Mouse (Mus musculus) midbrain, embryonic 16.5 days (tissue): ENCODE data around the gene Rabggtb. TPM values are rescaled to one million over a fixed set of nuclear protein-coding genes. Genes with fewer than 3 reads are reported as not detected.

ENCODE experiments used
- ATAC-seq: fragments of 200-750 bp; cut with Nextera tagmentation; 2 replicates; pipeline ENCODE4 v1.8.0; 2017; ENCODE audit warnings: moderate TSS enrichment
- H3K27ac ChIP-seq: fragments of 300-500 bp; sonication (generic); 2 replicates; pipeline ENCODE4 v1.5.1; 2014; ENCODE audit warnings: mild to moderate bottlenecking, low read length, mixed read lengths
- H3K27me3 ChIP-seq: fragments of 300-500 bp; sonication (generic); 2 replicates; pipeline ENCODE4 v1.6.1; 2014; ENCODE audit warnings: low read depth, low read length, mixed read lengths; ENCODE audit not compliant: control insufficient read depth, insufficient read depth
- H3K36me3 ChIP-seq: fragments of 300-500 bp; sonication (generic); 2 replicates; pipeline ENCODE4 v1.6.1; 2014; ENCODE audit warnings: mild to moderate bottlenecking, low read length, moderate library complexity, mixed read lengths; ENCODE audit not compliant: control insufficient read depth, insufficient read depth
- H3K4me1 ChIP-seq: fragments of 300-500 bp; sonication (generic); 2 replicates; pipeline ENCODE4 v1.6.1; 2014; ENCODE audit warnings: mild to moderate bottlenecking, low read length, mixed read lengths; ENCODE audit not compliant: control insufficient read depth, insufficient read depth
- H3K4me2 ChIP-seq: fragments of 300-500 bp; sonication (generic); 2 replicates; pipeline ENCODE4 v1.6.1; 2014; ENCODE audit warnings: mild to moderate bottlenecking, low read length, mixed read lengths
- H3K4me3 ChIP-seq: fragments of 300-500 bp; sonication (generic); 2 replicates; pipeline ENCODE4 v1.5.1; 2014; ENCODE audit warnings: low read depth, mild to moderate bottlenecking, low read length, moderate library complexity, mixed read lengths
- H3K9ac ChIP-seq: fragments of 300-500 bp; sonication (generic); 2 replicates; pipeline ENCODE4 v1.6.1; 2014; ENCODE audit warnings: low read depth, low read length, mixed read lengths
- H3K9me3 ChIP-seq: fragments of 300-500 bp; sonication (generic); replicated peaks from 2 replicates; pipeline ENCODE4 v1.6.1; 2014; ENCODE audit warnings: mild to moderate bottlenecking, low read length, mixed read lengths; ENCODE audit not compliant: control insufficient read depth, poor library complexity, severe bottlenecking
- WGBS: fragments of 180-500 bp; shearing (Covaris S2); extraction: QIAGEN DNeasy Blood & Tissue Kit; methylation state at CpG from one replicate; pipeline ENCODE4 v1.1.7; 2014; 5-methylcytosine and 5-hydroxymethylcytosine counted together
- polyA plus RNA-seq: library from polyadenylated mRNA; unstranded; fragments of >200 nt; fragmentation: Nextera tagmentation; extraction: Ambion mirVana; gene quantifications from 2 replicates; pipeline ENCODE4 v1.2.1, GENCODE M21; 2015

Gene Rabggtb
- polyA plus RNA-seq, 1 experiment from 2014 or later = 56.5 TPM

DNA sequence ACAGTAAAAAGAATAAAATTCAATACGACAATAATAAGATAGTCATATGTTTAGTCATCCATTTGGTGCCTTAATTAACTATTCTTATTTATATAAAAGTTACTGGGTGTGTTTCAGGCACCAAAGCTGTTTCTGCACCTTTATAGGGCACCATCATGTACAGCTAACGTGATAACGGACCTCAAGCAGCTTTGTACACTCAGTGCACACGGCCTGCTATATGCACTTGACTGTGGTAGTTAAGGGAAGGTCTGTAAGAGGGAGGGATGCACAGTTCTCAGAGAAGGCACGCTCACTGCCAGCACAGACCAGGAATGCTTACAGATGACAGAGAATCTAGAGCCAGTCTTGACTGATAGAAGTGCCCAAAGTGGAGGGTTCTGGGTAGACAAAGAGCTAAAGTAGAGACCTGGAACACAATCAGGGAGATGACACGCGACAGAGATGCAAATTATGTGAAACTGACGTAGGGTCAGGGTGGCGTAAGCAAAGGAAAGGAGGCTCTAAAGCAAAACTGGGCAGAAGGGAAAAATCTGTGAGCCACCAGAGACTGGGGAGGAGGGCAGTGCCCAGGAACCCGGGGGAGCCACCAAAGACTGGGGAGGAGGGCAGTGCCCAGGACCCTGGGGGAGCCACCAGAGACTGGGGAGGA, 54.3 kb downstream of the Rabggtb start:
- Histone ChIP-seq H3K27ac (no peak overlapping the region), H3K27me3 (no peaks in the 10 kb centered on the region), H3K4me1 (no peaks in the 10 kb centered on the region), H3K9ac (no peak overlapping the region), H3K4me3 (no peak overlapping the region), H3K9me3 (no peaks in the 10 kb centered on the region), H3K4me2 (no peak overlapping the region), H3K36me3 (no peaks in the 10 kb centered on the region)
- 81% methylated on average over 10 of the region's 10 CpGs for WGBS
- ATAC-seq = no peak

Other genes with a start within 250 kb of the Rabggtb start
- 19.1 and 21.5 TPM in 2 replicates for gene St6galnac3, start 187.8 kb downstream of the Rabggtb start, polyA plus RNA-seq
- gene Asb17, start 68.8 kb downstream of the Rabggtb start, polyA plus RNA-seq = 0.09 TPM in 1 of 2 replicates, not detected in the other
- 0.15 and 0.32 TPM in 2 replicates for gene Msh4, start 6.9 kb downstream of the Rabggtb start, polyA plus RNA-seq
- gene Acadm, start 31.6 kb upstream of the Rabggtb start, polyA plus RNA-seq = 56.7 and 65.6 TPM in 2 replicates
- gene Slc44a5, start 60.4 kb upstream of the Rabggtb start, polyA plus RNA-seq = 9.3 and 10.8 TPM in 2 replicates